13 mouse cellular contexts compared by ENCODE assay signal in genomic region chr2:51912740-51913139, GRCm38 (mm10). TPM values are rescaled to one million over a fixed set of nuclear protein-coding genes. Genes with fewer than 3 reads are reported as not detected.
A peak's percentile ranks its signal among the peaks of the same experiment; 100 is the strongest.
DNase-seq lines count a peak whose midpoint lies in the region; ATAC-seq lines count a peak whose summit lies in the region.
"Had no signal": no experiment of that assay in that cellular context is flagged by ENCODE, and none has a peak within 500 bp of the region (broad histone marks: within the 10 kb centered on the region; RNA-seq: fewer than 3 reads in every experiment).

No protein-coding gene starts in this region.

- H3K27ac ChIP-seq in kidney, embryonic 15.5 days, result peak overlapping the region; percentile 78
- H3K27ac ChIP-seq: neural tube, embryonic 13.5 days had no signal

- no peak overlapping the region for H3K9ac ChIP-seq in kidney, embryonic 15.5 days
- H3K9ac ChIP-seq: neural tube, embryonic 13.5 days had no signal

- H3K4me2 ChIP-seq in kidney, embryonic 15.5 days, result peak overlapping the region; percentile 36
- H3K4me2 ChIP-seq: neural tube, embryonic 13.5 days had no signal

- H3K36me3 ChIP-seq in kidney, embryonic 15.5 days, result no peaks in the 10 kb centered on the region
- H3K36me3 ChIP-seq: neural tube, embryonic 13.5 days had no signal

- no peak overlapping the region for H3K4me3 ChIP-seq in kidney, embryonic 15.5 days (replicated peaks)
- H3K4me3 ChIP-seq: neural tube, embryonic 13.5 days had no signal

- ATAC-seq in kidney, embryonic 15.5 days (replicated peaks; ENCODE audit: low FRiP score), result peak; percentile 54
- ATAC-seq: forebrain, embryonic 14.5 days had no signal

- 7% methylated on average over 6 of the region's 6 CpGs for WGBS in kidney, embryonic 15.5 days

- H3K9me3 ChIP-seq in kidney, embryonic 15.5 days (replicated peaks), result no peaks in the 10 kb centered on the region
- H3K9me3 ChIP-seq: neural tube, embryonic 13.5 days had no signal

- peaks cover 22% of the 10 kb centered on the region for H3K4me1 ChIP-seq in kidney, embryonic 15.5 days
- H3K4me1 ChIP-seq: neural tube, embryonic 13.5 days had no signal

- no peaks in the 10 kb centered on the region for H3K27me3 ChIP-seq in kidney, embryonic 15.5 days
- H3K27me3 ChIP-seq: neural tube, embryonic 13.5 days had no signal

- DNase-seq in kidney, adult 11 months, result no peak
- peak; percentile 35 for DNase-seq in embryo, embryonic 9.5 days (ENCODE audit: extremely low spot score)
- DNase-seq in kidney, postnatal 14 days, result peak; percentile 31
- DNase-seq in lung, postnatal 36 days, result peak; percentile 22
- no peak for DNase-seq in testis, postnatal 10 days (ENCODE audit: low spot score)
- DNase-seq in thymus, postnatal 0 days (ENCODE audit: low spot score), result no peak
- no peak for DNase-seq in layer of hippocampus, adult 9-11 months
- DNase-seq: cerebellum, postnatal 14 days; right cerebral cortex, postnatal 14 days; thymus, adult 2 months had no signal

RNA-seq across cellular contexts. Expression of gene Rbm43, which starts 22.2 kb away (rescaled TPM):
- 12.9 and 13.2 TPM in 2 replicates for polyA plus RNA-seq in kidney, embryonic 15.5 days (2015; fragmentation: Nextera tagmentation; extraction: Ambion mirVana)
- polyA plus RNA-seq in thymus, postnatal 0 days (2015; fragmentation: Nextera tagmentation; extraction: Ambion mirVana), result 30.1 and 32.4 TPM in 2 replicates

Comparison
In these comparisons a context has a peak if more than half of its experiments do, and no peak if none do; other contexts are left out.
1. DNase-seq: peak in embryo, embryonic 9.5 days (single experiment), kidney, postnatal 14 days (single experiment) and lung, postnatal 36 days (single experiment); none in kidney, adult 11 months (single experiment), testis, postnatal 10 days (single experiment), thymus, postnatal 0 days (single experiment) and layer of hippocampus, adult 9-11 months (single experiment).